Mouse (Mus musculus) C2C12 (cell line): ENCODE measurements around the gene Arhgef2.

Source experiments
- CTCF ChIP-seq: IDR thresholded peaks from one replicate; pipeline ENCODE4 v1.5.1; 2011; ENCODE audit not compliant: control insufficient read depth, insufficient read depth, insufficient read length
- MAX ChIP-seq: IDR thresholded peaks from one replicate; pipeline ENCODE4 v1.6.1; 2011; ENCODE audit warnings: mild to moderate bottlenecking, control low read depth
- USF1 ChIP-seq: IDR thresholded peaks from one replicate; pipeline ENCODE4 v1.6.1; 2011; ENCODE audit warnings: low read depth, mild to moderate bottlenecking, control low read depth, moderate library complexity

GRCm38 (mm10) chr3:88631921-88632587 is 26.3 kb downstream of the Arhgef2 start:
- no peak for TF ChIP-seq CTCF
- TF ChIP-seq MAX, result no peak
- TF ChIP-seq USF1, result no peak
